Mouse (Mus musculus) retina, postnatal 7 days (tissue): ENCODE data around the gene Cox8a.

ENCODE experiments used
- DNase-seq: peaks from one replicate; pipeline ENCODE4 v3.0.0-alpha.2; 2012; ENCODE audit warnings: low read depth, low spot score

Cox8a gene

GRCm38 (mm10) chr19:7185715-7186291 is 31.6 kb downstream of the Cox8a start:
- no peak for DNase-seq

GRCm38 (mm10) chr19:7185059-7185458 is 32.4 kb downstream of the Cox8a start:
- DNase-seq = no peak

GRCm38 (mm10) chr19:7183419-7183818 is 34.0 kb downstream of the Cox8a start:
- no peak for DNase-seq

GRCm38 (mm10) chr19:7182273-7182949 is 35.0 kb downstream of the Cox8a start:
- DNase-seq = peak; percentile 72

GRCm38 (mm10) chr19:7181496-7181895 is 35.9 kb downstream of the Cox8a start:
- no peak for DNase-seq

- DNase-seq = no peak
Observed at GRCm38 (mm10) chr19:7180756-7181405, 36.5 kb downstream of the Cox8a start.

GRCm38 (mm10) chr19:7178841-7179452 is 38.5 kb downstream of the Cox8a start:
- no peak for DNase-seq

GRCm38 (mm10) chr19:7177804-7178511 is 39.5 kb downstream of the Cox8a start:
- no peak for DNase-seq

- no peak for DNase-seq
Observed at GRCm38 (mm10) chr19:7176041-7176696, 41.2 kb downstream of the Cox8a start.

GRCm38 (mm10) chr19:7172051-7172866 is 45.2 kb downstream of the Cox8a start:
- DNase-seq = no peak

GRCm38 (mm10) chr19:7171447-7171846 is 46.0 kb downstream of the Cox8a start:
- no peak for DNase-seq

GRCm38 (mm10) chr19:7170916-7171315 is 46.5 kb downstream of the Cox8a start:
- DNase-seq = no peak

- no peak for DNase-seq
Observed at GRCm38 (mm10) chr19:7168423-7168822, 49.0 kb downstream of the Cox8a start.

- DNase-seq = no peak
Observed at GRCm38 (mm10) chr19:7166767-7167166, 50.6 kb downstream of the Cox8a start.

- DNase-seq = no peak
Observed at GRCm38 (mm10) chr19:7166200-7166711, 51.2 kb downstream of the Cox8a start.

- DNase-seq = no peak
Observed at GRCm38 (mm10) chr19:7165509-7166199, 51.8 kb downstream of the Cox8a start.
